Mouse (Mus musculus): ENCODE data around the gene Shisa7. TPM values are rescaled to one million over a fixed set of nuclear protein-coding genes. Genes with fewer than 3 reads are reported as not detected.
"Not testable (repeated sequence)": the region's sequence is repeated elsewhere in the genome, so short reads cannot be mapped to it uniquely, and the experiment has no call there.

Shisa7 gene
- 100 to 1,000 TPM; 133 to 179 (median 153) TPM for total RNA-seq (2022)

DNA sequence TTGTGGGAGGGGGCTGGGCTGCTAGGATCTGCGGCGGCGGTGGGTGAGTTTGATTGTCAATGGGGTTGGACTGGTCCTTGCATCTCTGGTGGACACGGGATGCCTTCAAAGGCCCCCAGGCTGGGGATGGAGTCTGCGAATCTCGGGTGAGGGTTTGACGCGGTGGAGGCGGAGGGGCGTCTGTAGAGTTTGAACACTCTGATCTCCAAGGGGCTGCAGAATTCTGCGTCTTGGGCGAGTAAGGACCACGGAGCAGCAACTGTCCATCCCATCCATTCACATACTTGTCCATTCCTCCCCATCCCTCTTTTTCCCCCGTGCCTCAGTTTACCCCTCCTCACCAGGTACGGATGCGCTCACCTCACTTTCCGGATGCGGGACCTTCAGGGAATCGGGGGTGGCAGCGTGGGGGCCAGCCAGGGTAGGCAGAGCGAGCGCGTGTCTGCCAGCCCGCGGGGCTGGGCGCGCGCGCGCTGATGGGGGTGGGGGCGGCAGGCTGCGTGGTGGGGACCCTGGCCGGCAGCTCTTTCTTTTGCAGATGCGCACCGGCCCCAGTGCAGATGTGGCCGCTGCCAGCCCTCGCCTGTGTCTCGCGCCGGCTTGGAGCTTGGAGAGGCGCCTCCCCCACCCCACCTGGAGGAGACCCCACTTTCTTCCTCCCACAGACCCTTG is at the start of gene Shisa7:
Gene Shisa7 (minus strand): TSS at position 452 of the 672 bp plus-strand sequence.
- no peak for DNase-seq (ENCODE audit: low spot score in 2 of 2)

DNA sequence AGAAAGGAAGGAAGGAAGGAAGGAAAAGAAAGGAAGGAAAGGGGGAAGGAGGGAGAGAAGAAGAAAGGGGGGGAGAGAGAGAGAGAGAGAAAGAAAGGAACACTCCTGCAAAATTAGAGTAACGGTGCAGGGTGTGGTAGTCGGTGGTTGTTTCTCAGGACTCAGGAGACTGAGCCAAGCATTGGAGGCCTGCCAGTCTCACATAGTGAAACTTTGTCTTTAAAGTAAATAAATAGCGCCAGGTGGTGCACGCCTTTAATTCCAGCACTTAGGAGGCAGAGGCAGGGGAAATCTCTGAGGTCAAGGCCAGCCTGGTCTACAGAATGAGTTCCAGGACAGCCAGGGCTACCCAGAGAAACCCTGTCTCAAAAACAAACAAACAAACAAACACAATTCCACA is 42.2 kb upstream of the Shisa7 start:
- DNase-seq (ENCODE audit: low spot score in 2 of 2): no peak

DNA sequence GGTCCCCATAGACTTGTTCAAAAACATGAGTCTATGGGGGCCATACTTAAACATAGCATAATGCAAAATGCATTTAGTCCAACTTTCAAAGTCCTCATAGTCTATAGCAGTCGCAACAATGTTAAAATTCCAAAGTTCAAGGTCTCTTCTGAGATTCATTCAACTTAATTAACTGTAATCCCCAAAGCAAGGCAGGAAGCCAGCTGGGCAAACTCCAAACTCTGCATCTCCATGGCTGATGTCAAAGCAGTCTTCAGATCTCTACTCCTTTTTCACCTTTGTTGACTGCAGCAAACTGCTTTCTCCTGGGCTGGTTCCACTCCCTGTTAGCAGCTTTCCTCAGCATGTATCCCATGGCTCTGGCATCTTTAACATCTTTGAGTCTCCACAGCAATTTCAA is 34.5 kb upstream of the Shisa7 start:
- not testable (repeated sequence) for DNase-seq (ENCODE audit: low spot score in 2 of 2)

- DNase-seq (ENCODE audit: low spot score in 2 of 2): no peak
These were observed 33.7 kb upstream of the Shisa7 start for GRCm38 (mm10) chr7:4878186-4878585.

DNA sequence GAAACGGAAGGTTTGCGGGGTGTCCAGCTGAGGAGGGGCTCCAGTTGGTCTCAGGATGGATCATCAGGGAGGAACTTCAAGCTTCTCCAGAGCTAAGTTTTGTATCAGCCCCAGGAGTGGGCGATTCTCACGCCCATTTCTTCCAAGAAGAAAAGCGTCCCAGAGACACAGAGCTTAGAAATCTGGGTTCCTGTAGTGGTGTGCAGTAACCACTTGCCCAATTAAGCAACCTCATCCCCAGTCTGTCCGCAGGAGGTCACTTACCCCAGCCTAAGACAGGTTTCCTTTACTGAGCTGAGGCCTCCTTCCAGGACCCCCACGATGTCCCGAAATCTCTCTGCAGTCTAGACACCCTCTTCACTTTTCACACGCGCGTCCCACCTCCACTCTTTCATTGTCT is 32.7 kb upstream of the Shisa7 start:
- DNase-seq (ENCODE audit: low spot score in 2 of 2): no peak

- DNase-seq (ENCODE audit: low spot score in 2 of 2): peak; percentile 84 to 90
These were observed 32.3 kb upstream of the Shisa7 start, which contains the start of gene Isoc2a for GRCm38 (mm10) chr7:4876753-4877221. Isoc2a (plus strand) TSS chr7:4877153.

GRCm38 (mm10) chr7:4870133-4870532 is 25.6 kb upstream of the Shisa7 start, which contains the start of gene Isoc2b:
Isoc2b (minus strand) TSS chr7:4870258.
- DNase-seq (ENCODE audit: low spot score in 2 of 2): no peak

DNA sequence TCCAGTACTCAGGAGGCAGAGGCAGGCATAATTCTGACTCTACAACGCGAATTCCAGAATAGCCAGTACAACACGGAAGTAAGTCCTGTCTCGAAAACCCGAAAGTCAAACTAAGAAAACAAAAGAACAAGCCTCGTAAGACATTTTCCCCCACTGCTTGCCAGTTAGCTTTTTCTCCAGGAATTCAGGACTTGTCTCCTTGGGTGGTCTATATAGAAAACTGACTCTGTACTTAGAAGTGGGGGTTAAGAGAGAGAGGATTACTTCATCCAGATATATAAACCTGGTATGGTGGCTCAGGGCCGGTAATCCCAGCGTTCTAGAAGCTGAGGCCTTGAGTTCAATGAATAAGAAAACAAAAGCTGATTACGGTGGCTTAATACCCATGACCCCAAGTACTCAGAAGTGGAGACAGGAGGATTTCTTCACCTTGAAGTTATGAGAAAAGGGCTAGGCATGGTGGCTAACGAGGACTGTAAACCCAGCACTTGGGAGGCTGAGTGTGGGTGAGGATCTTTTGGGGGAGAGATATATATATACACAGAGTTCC is 22.2 kb upstream of the Shisa7 start:
- no peak for DNase-seq (ENCODE audit: low spot score in 2 of 2)

DNA sequence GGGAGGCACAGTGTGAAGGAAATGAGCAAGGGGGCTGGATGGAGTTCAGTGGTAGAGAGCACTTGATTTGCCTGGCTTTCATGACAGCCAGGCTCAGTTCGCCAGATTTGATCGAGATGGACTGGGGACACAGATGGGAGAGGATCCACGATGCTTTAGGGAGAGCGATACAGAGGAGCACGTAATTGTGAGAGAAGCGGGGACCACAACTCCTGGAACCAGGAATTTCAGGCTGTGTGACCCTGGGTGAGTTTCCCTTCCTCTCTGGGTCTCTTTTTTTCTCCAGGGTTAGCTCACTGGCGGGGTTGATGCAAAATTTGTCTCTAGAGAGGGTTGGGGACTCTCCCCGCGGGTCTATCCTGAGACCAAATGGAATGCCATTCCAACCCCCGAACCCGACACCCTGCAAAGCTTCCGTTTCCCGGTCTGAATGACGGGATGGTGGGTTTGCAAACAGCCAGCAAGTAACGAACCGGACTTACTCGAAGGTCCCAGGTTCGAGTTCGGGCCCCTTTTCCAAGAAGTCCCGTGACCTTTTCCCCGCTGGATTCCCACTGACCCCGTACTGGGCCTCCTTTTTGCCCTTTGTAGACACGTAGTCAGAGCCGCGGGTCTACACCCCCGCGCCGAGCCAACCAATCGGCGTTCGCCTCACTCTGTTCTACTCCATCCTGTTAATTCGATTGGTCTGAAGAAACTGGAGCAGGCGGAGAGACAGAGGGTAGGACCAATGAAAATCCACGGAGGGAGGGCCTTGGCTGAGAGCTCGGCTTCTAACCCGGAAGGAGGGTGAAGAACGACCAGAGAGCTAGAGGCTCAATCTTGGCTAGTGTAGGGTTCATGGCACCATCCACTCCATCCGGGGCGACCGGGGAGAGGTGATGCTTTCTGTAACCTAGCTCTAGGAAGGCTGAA is 21.3 kb upstream of the Shisa7 start:
- DNase-seq (ENCODE audit: low spot score in 2 of 2): peak; percentile 95 to 97

GRCm38 (mm10) chr7:4865090-4865489 is 20.6 kb upstream of the Shisa7 start:
- DNase-seq (ENCODE audit: low spot score in 2 of 2): no peak

DNA sequence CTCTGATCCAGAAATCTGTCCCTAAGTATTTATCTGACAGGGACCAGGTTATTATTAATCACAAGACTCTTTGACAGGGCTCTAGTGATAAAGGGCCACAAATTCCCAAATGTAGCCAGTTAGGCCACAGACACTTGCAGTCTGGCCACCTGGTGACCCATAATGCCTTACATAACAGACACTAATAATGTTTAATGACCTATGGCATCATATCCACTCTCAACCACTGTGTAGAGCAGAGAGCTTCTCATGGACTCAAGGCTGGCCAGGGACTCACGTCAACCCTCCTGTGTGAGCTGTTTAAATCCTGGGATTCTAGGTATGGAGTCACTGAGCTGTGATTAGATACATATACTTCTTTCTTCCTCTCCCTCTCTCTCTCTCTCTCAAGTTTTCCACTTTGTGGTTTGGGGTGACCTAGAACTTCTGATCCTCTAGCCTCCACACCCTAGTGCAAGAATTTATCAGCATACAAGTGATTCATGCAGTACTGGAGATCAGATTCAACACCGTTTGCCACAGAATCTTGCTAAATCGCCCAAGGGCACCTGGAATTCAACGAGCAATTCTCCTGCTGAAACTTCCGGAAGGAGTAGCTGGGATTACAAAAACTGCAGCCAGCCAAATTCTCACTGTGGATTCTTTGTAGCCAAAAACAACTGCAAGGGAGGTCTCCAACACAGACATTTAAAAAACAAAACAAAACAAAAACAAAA is 19.8 kb upstream of the Shisa7 start:
- no peak for DNase-seq (ENCODE audit: low spot score in 2 of 2)

- no peak for DNase-seq (ENCODE audit: low spot score in 2 of 2)
These were observed 19.1 kb upstream of the Shisa7 start for GRCm38 (mm10) chr7:4863541-4864080.

DNA sequence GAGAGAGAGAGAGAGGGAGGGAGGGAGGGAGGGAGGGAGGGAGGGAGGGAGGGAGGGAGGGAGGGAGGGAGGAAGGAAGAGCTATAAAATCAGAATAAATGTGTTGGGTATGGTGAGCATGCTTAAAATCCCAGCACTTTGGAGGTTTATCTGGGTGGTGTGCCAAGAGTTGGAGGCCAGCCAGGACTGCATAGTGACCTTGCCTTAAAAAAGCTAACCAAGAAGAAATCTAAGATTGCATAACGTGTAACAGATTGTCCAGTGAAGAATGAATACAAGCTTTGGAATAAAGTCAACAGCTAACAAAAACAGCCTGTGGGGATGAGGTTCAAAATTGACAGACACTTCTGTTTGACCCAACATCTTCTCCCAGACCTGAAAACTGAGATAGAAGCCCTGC is 18.5 kb upstream of the Shisa7 start:
- DNase-seq (ENCODE audit: low spot score in 2 of 2): peak in 1 of 2 experiments; percentile 38

- not testable (repeated sequence) for DNase-seq (ENCODE audit: low spot score in 2 of 2)
These were observed 16.4 kb upstream of the Shisa7 start for GRCm38 (mm10) chr7:4860926-4861325.

GRCm38 (mm10) chr7:4859418-4859978 is 15.0 kb upstream of the Shisa7 start:
- DNase-seq (ENCODE audit: low spot score in 2 of 2): no peak

GRCm38 (mm10) chr7:4857321-4857720 is 12.8 kb upstream of the Shisa7 start:
- DNase-seq (ENCODE audit: low spot score in 2 of 2): no peak

- DNase-seq (ENCODE audit: low spot score in 2 of 2): no peak
These were observed 12.0 kb upstream of the Shisa7 start for GRCm38 (mm10) chr7:4856508-4856907.

DNA sequence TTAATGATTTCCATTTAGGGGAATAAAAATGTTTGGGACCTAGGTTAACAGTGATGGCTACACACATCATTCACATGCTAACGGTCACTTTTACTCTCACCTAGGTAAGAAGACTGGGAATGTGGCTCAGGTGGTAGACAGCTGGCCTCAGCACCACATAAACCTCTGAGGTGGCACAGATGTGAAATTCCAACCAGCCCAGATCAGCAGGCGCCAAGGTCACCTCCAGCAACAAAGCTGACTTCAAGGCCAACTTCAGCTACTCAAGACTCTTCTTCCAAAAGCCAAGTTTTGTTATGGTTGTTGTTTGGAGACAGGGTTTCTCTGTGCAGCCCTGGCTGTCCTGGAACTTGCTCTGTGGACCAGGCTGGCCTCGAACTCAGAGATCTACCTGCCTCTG is 9.1 kb upstream of the Shisa7 start:
- no peak for DNase-seq (ENCODE audit: low spot score in 2 of 2)

GRCm38 (mm10) chr7:4851315-4851688 is 6.8 kb upstream of the Shisa7 start:
- no peak for DNase-seq (ENCODE audit: low spot score in 2 of 2)

- no peak for DNase-seq (ENCODE audit: low spot score in 2 of 2)
These were observed 6.3 kb upstream of the Shisa7 start for GRCm38 (mm10) chr7:4850621-4851314.
